Mouse (Mus musculus) megakaryocyte-erythroid progenitor cell, adult 5 weeks (primary cell): Measurements from ENCODE around the gene Itfg2. TPM values are rescaled to one million over a fixed set of nuclear protein-coding genes. Genes with fewer than 3 reads are reported as not detected.

Experiments
- polyA plus RNA-seq: library from polyadenylated mRNA; stranded (reverse); fragments of >175 nt; gene quantifications from 2 replicates; pipeline ENCODE4 v1.2.3, GENCODE M21; 2012

The Itfg2 gene
- 22.6 and 23.1 TPM in 2 replicates for polyA plus RNA-seq

GRCm38 (mm10) chr6:128424269-128425019, at the start of gene Itfg2:
Gene Itfg2, minus strand, starts transcription at chr6:128424931.

GRCm38 (mm10) chr6:128438317-128438870, 13.7 kb upstream of the Itfg2 start, which contains the start of gene Fkbp4:
Gene Fkbp4, minus strand, starts transcription at chr6:128438677.

GRCm38 (mm10) chr6:128398996-128399395, 25.7 kb downstream of the Itfg2 start, which contains the start of gene Nrip2:
Gene Nrip2, plus strand, starts transcription at chr6:128399296.

GRCm38 (mm10) chr6:128375192-128375591, 49.5 kb downstream of the Itfg2 start, which contains the start of the genes Tex52 and Gm44596:
Gene Tex52, plus strand, starts transcription at chr6:128375456.
Gene Gm44596, plus strand, starts transcription at chr6:128375503.

GRCm38 (mm10) chr6:128362381-128363006, 62.2 kb downstream of the Itfg2 start, which contains the start of the genes Rhno1 and Foxm1:
Gene Rhno1, minus strand, starts transcription at chr6:128362911.
Gene Foxm1, plus strand, starts transcription at chr6:128362967.

Other genes starting within 250 kb of the Itfg2 start
- gene Tead4, start 124.1 kb downstream of the Itfg2 start, polyA plus RNA-seq: 0.02 TPM in 1 of 2 replicates, not detected in the other
- gene Tulp3, start 69.1 kb downstream of the Itfg2 start, polyA plus RNA-seq: 0.39 and 0.41 TPM in 2 replicates
- gene Rhno1, start 62.0 kb downstream of the Itfg2 start, polyA plus RNA-seq: 49.0 and 53.8 TPM in 2 replicates
- 57.3 and 59.5 TPM in 2 replicates for gene Foxm1, start 62.0 kb downstream of the Itfg2 start, polyA plus RNA-seq
- gene Tex52, start 49.5 kb downstream of the Itfg2 start, polyA plus RNA-seq: 0.09 TPM in 1 of 2 replicates, not detected in the other
- not detected in 2 replicates for gene Gm44596, start 49.4 kb downstream of the Itfg2 start, polyA plus RNA-seq
- not detected in 2 replicates for gene Nrip2, start 25.6 kb downstream of the Itfg2 start, polyA plus RNA-seq
- 344 and 389 TPM in 2 replicates for gene Fkbp4, start 13.7 kb upstream of the Itfg2 start, polyA plus RNA-seq
- not detected in 2 replicates for gene Pzp, start 101.8 kb upstream of the Itfg2 start, polyA plus RNA-seq
- not detected in 2 replicates for gene A2ml1, start 156.7 kb upstream of the Itfg2 start, polyA plus RNA-seq
- not detected in 2 replicates for gene Klrb1a, start 198.6 kb upstream of the Itfg2 start, polyA plus RNA-seq
- not detected in 2 replicates for gene Clec2h, start 237.5 kb upstream of the Itfg2 start, polyA plus RNA-seq